Mouse (Mus musculus): ENCODE measurements around the gene Ppp6c. TPM values are rescaled to one million over a fixed set of nuclear protein-coding genes. Genes with fewer than 3 reads are reported as not detected.
"Not testable (repeated sequence)": the region's sequence is repeated elsewhere in the genome, so short reads cannot be mapped to it uniquely, and the experiment has no call there.

Ppp6c gene
- polyA plus RNA-seq (2015; fragmentation: Nextera tagmentation; extraction: Ambion mirVana): 32.9 and 40.5 TPM in 2 replicates

DNA sequence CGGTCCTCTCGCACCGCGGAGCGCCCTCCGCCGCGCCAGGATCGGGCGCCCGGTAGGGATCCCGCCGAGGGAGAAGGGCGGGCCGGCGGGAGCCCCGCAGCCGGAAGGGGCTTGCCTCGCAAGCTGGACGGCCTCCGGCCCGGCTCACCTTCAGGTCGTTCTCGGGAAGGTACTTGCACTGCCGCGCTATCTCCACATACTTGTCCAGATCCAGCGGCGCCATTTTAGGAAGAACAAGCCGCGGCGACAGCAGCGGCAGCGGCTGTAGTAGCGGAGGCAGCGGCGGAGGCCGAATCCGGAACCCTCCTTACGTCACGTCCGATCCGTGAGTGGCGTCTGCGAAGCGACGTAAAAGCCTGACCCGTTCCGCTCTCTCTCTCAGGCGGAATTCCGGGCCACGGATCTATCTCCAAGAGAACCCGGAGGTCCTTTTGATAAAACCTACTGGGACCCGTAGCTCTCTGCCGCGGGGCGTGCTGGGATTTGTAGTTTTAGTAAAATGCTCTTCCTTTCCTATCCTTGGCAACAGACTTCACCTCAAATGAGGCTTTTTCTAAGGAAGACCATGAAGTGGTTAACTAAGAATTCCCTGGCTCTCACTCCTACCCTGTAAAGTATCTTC lies at the start of gene Ppp6c:
Gene Ppp6c, minus strand, starts transcription at position 433 of the 622 bp plus-strand sequence.
- peak within 1 kb of the TSS; percentile 97 for H3K27ac ChIP-seq (ENCODE audit: low read length)
- no peaks in the 10 kb centered on the region for H3K27me3 ChIP-seq (ENCODE audit: control insufficient read depth, insufficient read depth, low read depth, low read length)
- under 1% methylated on average over 55 of the region's 56 CpGs for WGBS (ENCODE audit: insufficient replicate concordance)
- H3K4me1 ChIP-seq (ENCODE audit: control insufficient read depth, low read depth, low read length): peaks cover 19% of the 10 kb centered on the region
- no peaks in the 10 kb centered on the region for H3K36me3 ChIP-seq (ENCODE audit: control insufficient read depth, insufficient read depth)
- H3K9ac ChIP-seq (ENCODE audit: low read depth, low read length): peak within 1 kb of the TSS; percentile 93
- no peaks in the 10 kb centered on the region for H3K9me3 ChIP-seq (replicated peaks; ENCODE audit: control insufficient read depth, low read length)
- H3K4me2 ChIP-seq (ENCODE audit: low read depth, low read length): peak within 1 kb of the TSS; percentile 75
- peak within 1 kb of the TSS; percentile 89 for H3K4me3 ChIP-seq (ENCODE audit: low read depth, low read length)
- peak; percentile 96 for ATAC-seq (ENCODE audit: low read depth)

DNA sequence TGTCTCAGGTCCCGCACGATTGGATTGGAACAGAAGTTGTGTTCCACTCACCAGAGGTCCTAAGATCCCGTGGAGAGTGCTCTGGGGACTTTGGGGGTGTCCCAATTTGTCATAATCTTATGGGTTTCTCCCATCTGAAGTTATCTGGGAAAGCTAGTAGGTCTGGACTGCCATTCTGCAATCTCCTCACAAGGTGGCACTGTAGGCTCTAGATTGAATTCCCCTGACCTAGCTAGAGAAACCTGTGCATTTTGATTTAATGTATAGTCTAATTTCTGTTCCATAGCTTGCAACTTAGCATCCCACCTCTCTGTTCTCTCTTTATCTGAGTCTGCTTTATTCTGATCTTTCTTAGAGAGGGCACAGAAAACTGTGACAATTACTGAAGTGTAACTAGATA lies 42.1 kb upstream of the Ppp6c start:
- Histone ChIP-seq H3K4me2 (ENCODE audit: low read depth, low read length) (no peak overlapping the region), H3K36me3 (ENCODE audit: control insufficient read depth, insufficient read depth) (no peaks in the 10 kb centered on the region), H3K9ac (ENCODE audit: low read depth, low read length) (no peak overlapping the region), H3K9me3 (replicated peaks; ENCODE audit: control insufficient read depth, low read length) (no peaks in the 10 kb centered on the region), H3K27ac (ENCODE audit: low read length) (no peak overlapping the region), H3K27me3 (ENCODE audit: control insufficient read depth, insufficient read depth, low read depth, low read length) (no peaks in the 10 kb centered on the region), H3K4me3 (ENCODE audit: low read depth, low read length) (no peak overlapping the region), H3K4me1 (ENCODE audit: control insufficient read depth, low read depth, low read length) (no peaks in the 10 kb centered on the region)
- ATAC-seq (ENCODE audit: low read depth): no peak
- 41% methylated on average over 3 of the region's 3 CpGs for WGBS (ENCODE audit: insufficient replicate concordance)

DNA sequence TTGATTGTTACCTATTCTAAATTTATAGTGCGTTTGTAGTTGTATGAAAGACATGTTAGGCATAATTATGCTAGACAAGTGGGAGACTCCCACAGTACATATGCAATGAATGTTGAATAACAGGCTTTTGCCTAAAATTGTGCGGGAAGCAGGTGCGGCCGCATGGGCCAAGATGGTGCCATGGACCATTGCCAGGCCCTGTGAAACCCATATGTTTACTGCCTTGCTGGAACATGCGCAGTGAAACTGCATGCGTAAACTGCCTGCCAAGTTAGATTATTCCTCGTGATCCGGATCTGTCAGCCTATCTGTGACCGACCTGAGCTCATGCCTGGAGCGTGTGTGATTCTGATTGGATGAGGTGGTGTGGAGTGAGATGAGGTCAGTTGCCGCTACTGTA lies 26.0 kb upstream of the Ppp6c start:
- not testable (repeated sequence) for H3K9ac ChIP-seq (ENCODE audit: low read depth, low read length); H3K36me3 ChIP-seq (ENCODE audit: control insufficient read depth, insufficient read depth); H3K4me1 ChIP-seq (ENCODE audit: control insufficient read depth, low read depth, low read length); H3K27me3 ChIP-seq (ENCODE audit: control insufficient read depth, insufficient read depth, low read depth, low read length); H3K4me2 ChIP-seq (ENCODE audit: low read depth, low read length); H3K27ac ChIP-seq (ENCODE audit: low read length); H3K4me3 ChIP-seq (ENCODE audit: low read depth, low read length); ATAC-seq (ENCODE audit: low read depth); H3K9me3 ChIP-seq (replicated peaks; ENCODE audit: control insufficient read depth, low read length)
- 76% methylated on average over 11 of the region's 11 CpGs for WGBS (ENCODE audit: insufficient replicate concordance)

DNA sequence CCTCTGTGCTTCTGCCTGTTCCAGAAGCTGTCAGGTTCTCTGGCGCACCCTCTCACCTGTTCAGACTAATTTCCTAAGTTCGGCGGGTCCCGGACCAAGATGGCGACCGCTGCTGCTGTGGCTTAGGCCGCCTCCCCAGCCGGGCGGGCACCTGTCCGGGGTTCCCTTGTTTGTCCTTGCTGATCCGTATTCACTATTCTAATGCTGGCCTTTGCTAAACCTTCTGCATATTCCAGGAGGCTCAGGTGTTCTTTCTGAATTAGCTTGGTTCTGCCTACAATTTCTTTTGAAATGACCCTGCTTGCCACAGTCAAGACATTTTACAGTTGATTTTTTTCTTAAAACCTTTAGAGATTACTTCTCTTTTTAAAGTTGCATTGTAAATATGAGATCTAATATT lies 20.6 kb upstream of the Ppp6c start:
- not testable (repeated sequence) for H3K9me3 ChIP-seq (replicated peaks; ENCODE audit: control insufficient read depth, low read length); H3K27ac ChIP-seq (ENCODE audit: low read length); H3K4me1 ChIP-seq (ENCODE audit: control insufficient read depth, low read depth, low read length); H3K9ac ChIP-seq (ENCODE audit: low read depth, low read length); H3K4me3 ChIP-seq (ENCODE audit: low read depth, low read length); H3K36me3 ChIP-seq (ENCODE audit: control insufficient read depth, insufficient read depth); H3K4me2 ChIP-seq (ENCODE audit: low read depth, low read length); H3K27me3 ChIP-seq (ENCODE audit: control insufficient read depth, insufficient read depth, low read depth, low read length); ATAC-seq (ENCODE audit: low read depth)
- 83% methylated on average over 10 of the region's 11 CpGs for WGBS (ENCODE audit: insufficient replicate concordance)

DNA sequence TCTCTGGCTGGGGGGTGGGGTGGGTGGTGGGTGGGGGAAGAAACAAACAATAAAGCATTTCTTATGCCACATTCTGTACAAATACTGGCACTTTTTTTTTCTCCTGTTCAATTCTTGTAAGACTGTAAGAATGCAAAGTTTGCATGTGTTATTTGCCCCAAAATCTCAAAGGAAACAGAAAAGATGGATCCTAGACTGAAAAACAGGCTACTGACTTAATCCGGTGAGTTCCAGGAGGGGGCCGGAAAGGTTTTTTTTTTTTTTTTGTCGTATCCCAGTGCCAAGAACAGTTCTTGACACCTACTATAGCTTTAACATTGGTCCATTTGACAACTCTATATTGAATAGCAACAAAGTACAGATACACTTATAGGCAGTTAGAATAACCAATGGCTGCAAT lies 480 bp upstream of the Ppp6c start:
- no peaks in the 10 kb centered on the region for H3K9me3 ChIP-seq (replicated peaks; ENCODE audit: control insufficient read depth, low read length)
- peak overlapping the region; percentile 89 for H3K4me3 ChIP-seq (ENCODE audit: low read depth, low read length)
- H3K9ac ChIP-seq (ENCODE audit: low read depth, low read length): peak overlapping the region; percentile 58
- no peaks in the 10 kb centered on the region for H3K36me3 ChIP-seq (ENCODE audit: control insufficient read depth, insufficient read depth)
- 29% methylated on average over 3 of the region's 3 CpGs for WGBS (ENCODE audit: insufficient replicate concordance)
- peaks cover 19% of the 10 kb centered on the region for H3K4me1 ChIP-seq (ENCODE audit: control insufficient read depth, low read depth, low read length)
- ATAC-seq (ENCODE audit: low read depth): no peak
- peak overlapping the region; percentile 75 for H3K4me2 ChIP-seq (ENCODE audit: low read depth, low read length)
- H3K27ac ChIP-seq (ENCODE audit: low read length): peak overlapping the region; percentile 97
- H3K27me3 ChIP-seq (ENCODE audit: control insufficient read depth, insufficient read depth, low read depth, low read length): no peaks in the 10 kb centered on the region

DNA sequence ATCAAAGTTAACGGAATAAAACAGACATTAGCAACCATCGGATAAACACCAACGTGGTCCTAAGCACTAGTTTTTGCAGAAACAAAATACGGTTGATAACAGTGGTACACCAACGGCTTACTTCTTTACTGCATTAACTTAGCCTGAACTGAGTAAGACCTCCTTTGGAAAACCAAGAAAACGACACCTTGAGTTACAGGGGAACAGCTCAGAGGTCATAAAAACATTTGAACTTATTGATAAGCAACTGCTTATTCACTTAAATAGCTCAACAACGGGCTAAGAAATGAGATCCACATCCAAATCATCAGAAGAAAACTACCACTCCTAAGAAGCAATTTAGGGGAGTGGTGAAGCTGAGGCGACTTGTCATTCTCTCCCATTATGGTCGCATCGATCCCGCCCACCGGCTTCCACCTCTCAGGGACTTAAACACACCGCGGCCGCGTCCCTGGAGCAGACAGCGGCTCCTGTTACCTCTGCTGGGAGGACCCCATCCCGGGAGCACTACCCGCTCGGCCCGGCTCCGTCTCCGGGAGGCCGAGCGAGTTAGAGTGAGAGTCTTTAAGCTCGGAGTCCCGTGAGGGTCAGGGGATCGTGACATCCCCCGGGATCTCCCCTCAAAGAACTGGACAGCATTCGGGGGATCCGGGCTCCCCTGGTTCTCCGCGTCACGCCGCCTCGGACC lies 776 bp downstream of the Ppp6c start:
- 2% methylated on average over 34 of the region's 36 CpGs for WGBS (ENCODE audit: insufficient replicate concordance)
- not testable (repeated sequence) for H3K9me3 ChIP-seq (replicated peaks; ENCODE audit: control insufficient read depth, low read length); H3K36me3 ChIP-seq (ENCODE audit: control insufficient read depth, insufficient read depth); H3K27me3 ChIP-seq (ENCODE audit: control insufficient read depth, insufficient read depth, low read depth, low read length)
- Histone ChIP-seq H3K9ac (ENCODE audit: low read depth, low read length) (peak overlapping the region; percentile 93), H3K4me3 (ENCODE audit: low read depth, low read length) (peak overlapping the region; percentile 89), H3K4me1 (ENCODE audit: control insufficient read depth, low read depth, low read length) (peaks cover 19% of the 10 kb centered on the region), H3K4me2 (ENCODE audit: low read depth, low read length) (peak overlapping the region; percentile 75), H3K27ac (ENCODE audit: low read length) (peak overlapping the region; percentile 97)
- ATAC-seq (ENCODE audit: low read depth): peak; percentile 51

DNA sequence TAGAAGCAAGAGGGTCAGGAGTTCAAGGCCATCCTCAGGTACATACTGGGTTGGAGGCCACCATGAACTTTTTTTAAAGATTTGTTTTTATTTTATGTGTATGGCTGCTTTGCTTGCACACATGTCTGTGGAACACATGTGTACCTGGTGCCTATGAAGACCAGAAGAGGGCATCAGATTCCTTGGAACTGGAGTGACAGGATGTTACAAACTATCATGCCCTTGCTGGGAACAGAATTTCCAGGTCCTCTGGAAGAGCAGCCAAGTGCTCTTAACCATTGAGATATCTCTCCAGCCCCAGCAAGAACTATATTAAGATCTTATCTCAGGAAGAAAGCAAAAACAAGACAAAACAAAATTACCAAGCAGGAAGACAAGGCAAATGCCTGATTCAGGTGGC lies 1.6 kb downstream of the Ppp6c start:
- Histone ChIP-seq H3K27ac (ENCODE audit: low read length) (0 out of 2 replicates have a peak overlapping the region, but pooled peaks have one; percentile 20), H3K4me3 (ENCODE audit: low read depth, low read length) (peak overlapping the region; percentile 89)

DNA sequence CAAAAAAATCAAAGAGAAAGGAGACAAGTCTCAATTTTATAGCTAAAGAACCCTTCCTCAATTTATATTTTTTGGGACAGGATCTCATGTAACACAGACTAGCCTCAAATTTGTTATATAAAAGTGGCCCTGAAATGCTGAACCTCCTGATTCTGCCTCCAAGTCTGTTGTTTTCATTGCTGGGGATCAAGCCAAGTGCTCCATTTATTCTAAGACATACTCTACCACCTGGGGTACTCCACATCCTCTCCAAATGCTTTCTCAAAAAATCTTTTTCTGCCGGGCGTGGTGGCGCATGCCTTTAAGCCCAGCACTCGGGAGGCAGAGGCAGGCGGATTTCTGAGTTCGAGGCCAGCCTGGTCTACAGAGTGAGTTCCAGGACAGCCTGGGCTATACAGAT lies 6.2 kb downstream of the Ppp6c start:
- 84% methylated on average over 6 of the region's 6 CpGs for WGBS (ENCODE audit: insufficient replicate concordance)
- Histone ChIP-seq H3K27ac (ENCODE audit: low read length) (no peak overlapping the region), H3K4me1 (ENCODE audit: control insufficient read depth, low read depth, low read length) (peaks cover 19% of the 10 kb centered on the region), H3K27me3 (ENCODE audit: control insufficient read depth, insufficient read depth, low read depth, low read length) (no peaks in the 10 kb centered on the region), H3K36me3 (ENCODE audit: control insufficient read depth, insufficient read depth) (no peaks in the 10 kb centered on the region), H3K4me2 (ENCODE audit: low read depth, low read length) (no peak overlapping the region), H3K9me3 (replicated peaks; ENCODE audit: control insufficient read depth, low read length) (no peaks in the 10 kb centered on the region), H3K4me3 (ENCODE audit: low read depth, low read length) (no peak overlapping the region), H3K9ac (ENCODE audit: low read depth, low read length) (no peak overlapping the region)
- no peak for ATAC-seq (ENCODE audit: low read depth)

More for the DNA sequence above, 1.6 kb downstream of the Ppp6c start:
- Histone ChIP-seq H3K9ac (ENCODE audit: low read depth, low read length) (peak overlapping the region; percentile 44), H3K27me3 (ENCODE audit: control insufficient read depth, insufficient read depth, low read depth, low read length) (no peaks in the 10 kb centered on the region), H3K36me3 (ENCODE audit: control insufficient read depth, insufficient read depth) (no peaks in the 10 kb centered on the region), H3K9me3 (replicated peaks; ENCODE audit: control insufficient read depth, low read length) (no peaks in the 10 kb centered on the region), H3K4me2 (ENCODE audit: low read depth, low read length) (peak overlapping the region; percentile 75), H3K4me1 (ENCODE audit: control insufficient read depth, low read depth, low read length) (peaks cover 19% of the 10 kb centered on the region)
- ATAC-seq (ENCODE audit: low read depth): no peak

DNA sequence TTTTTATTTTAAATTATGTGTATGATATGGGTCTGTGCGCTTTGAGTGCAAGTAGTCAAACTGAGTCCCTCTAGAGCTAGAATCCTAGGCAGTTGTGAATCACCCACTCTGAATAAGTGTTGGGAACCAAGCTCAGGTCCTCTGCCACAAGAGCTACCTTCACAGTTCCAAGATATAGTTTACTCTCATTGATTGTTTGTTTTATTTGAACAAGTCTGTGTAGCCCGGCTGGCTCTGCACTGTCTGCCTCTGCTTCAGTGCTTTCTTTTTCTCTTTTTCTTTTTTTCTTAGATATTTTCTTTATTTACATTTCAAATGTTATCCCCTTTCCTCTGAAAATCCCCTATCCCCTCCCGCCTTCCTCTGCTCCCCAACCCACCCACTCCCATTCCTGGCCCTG lies 7.2 kb downstream of the Ppp6c start:
- H3K27me3 ChIP-seq (ENCODE audit: control insufficient read depth, insufficient read depth, low read depth, low read length): no peaks in the 10 kb centered on the region
- no peak overlapping the region for H3K27ac ChIP-seq (ENCODE audit: low read length)
- no peak overlapping the region for H3K9ac ChIP-seq (ENCODE audit: low read depth, low read length)
- no peak overlapping the region for H3K4me2 ChIP-seq (ENCODE audit: low read depth, low read length)
- H3K9me3 ChIP-seq (replicated peaks; ENCODE audit: control insufficient read depth, low read length): no peaks in the 10 kb centered on the region
- WGBS (ENCODE audit: insufficient replicate concordance): 84% methylated on average over 3 of the region's 3 CpGs
- no peak overlapping the region for H3K4me3 ChIP-seq (ENCODE audit: low read depth, low read length)
- ATAC-seq (ENCODE audit: low read depth): no peak
- H3K4me1 ChIP-seq (ENCODE audit: control insufficient read depth, low read depth, low read length): peaks cover 10% of the 10 kb centered on the region
- H3K36me3 ChIP-seq (ENCODE audit: control insufficient read depth, insufficient read depth): no peaks in the 10 kb centered on the region
